Mouse (Mus musculus): ENCODE data around the gene Oasl2. TPM values are rescaled to one million over a fixed set of nuclear protein-coding genes. Genes with fewer than 3 reads are reported as not detected.
A peak's percentile ranks its signal among the peaks of the same experiment; 100 is the strongest.

The Oasl2 gene
- polyA plus RNA-seq, 1 experiment, result 53.4 TPM

GRCm38 (mm10) chr5:114888995-114889394, 7.7 kb upstream of the Oasl2 start:
- Histone ChIP-seq H3K36me3 (ENCODE audit: control insufficient read depth, insufficient read depth, low read length) (no peaks in the 10 kb centered on the region), H3K27ac (ENCODE audit: insufficient read depth, low read depth, low read length) (no peak overlapping the region), H3K4me3 (ENCODE audit: low read depth, low read length) (no peak overlapping the region), H3K27me3 (ENCODE audit: control insufficient read depth, insufficient read depth, low read length) (no peaks in the 10 kb centered on the region), H3K4me1 (ENCODE audit: control insufficient read depth, insufficient read depth, insufficient read length, low read length) (no peaks in the 10 kb centered on the region)
- TF ChIP-seq CTCF (IDR thresholded peaks at IDR 0.05; ENCODE audit: extremely low read depth, insufficient read length, insufficient replicate concordance, low read depth, low read length) (no peak), POLR2A (IDR thresholded peaks at IDR 0.05; ENCODE audit: low read depth, low read length) (no peak)
- WGBS, result 85% methylated on average over 2 of the region's 2 CpGs

GRCm38 (mm10) chr5:114895542-114895941, 1.2 kb upstream of the Oasl2 start:
- H3K27ac ChIP-seq (ENCODE audit: insufficient read depth, low read depth, low read length), result no peak overlapping the region
- no peak overlapping the region for H3K4me3 ChIP-seq (ENCODE audit: low read depth, low read length)
- WGBS, result 95% methylated on average over 4 of the region's 4 CpGs
- peaks cover 6% of the 10 kb centered on the region; the same call in 1 of the 2 replicates for H3K4me1 ChIP-seq (ENCODE audit: control insufficient read depth, insufficient read depth, insufficient read length, low read length)
- peaks cover 4% of the 10 kb centered on the region for H3K36me3 ChIP-seq (ENCODE audit: control insufficient read depth, insufficient read depth, low read length)
- H3K27me3 ChIP-seq (ENCODE audit: control insufficient read depth, insufficient read depth, low read length), result no peaks in the 10 kb centered on the region
- TF ChIP-seq CTCF (IDR thresholded peaks at IDR 0.05; ENCODE audit: extremely low read depth, insufficient read length, insufficient replicate concordance, low read depth, low read length), result no peak
- no peak for TF ChIP-seq POLR2A (IDR thresholded peaks at IDR 0.05; ENCODE audit: low read depth, low read length)

- no peak for TF ChIP-seq CTCF (IDR thresholded peaks at IDR 0.05; ENCODE audit: extremely low read depth, insufficient read length, insufficient replicate concordance, low read depth, low read length)
- TF ChIP-seq POLR2A (IDR thresholded peaks at IDR 0.05; ENCODE audit: low read depth, low read length), result no peak; the same call in 1 of the 2 replicates
- no peaks in the 10 kb centered on the region for H3K27me3 ChIP-seq (ENCODE audit: control insufficient read depth, insufficient read depth, low read length)
- H3K4me3 ChIP-seq (ENCODE audit: low read depth, low read length), result peak overlapping the region; percentile 72
- H3K36me3 ChIP-seq (ENCODE audit: control insufficient read depth, insufficient read depth, low read length), result peaks cover 16% of the 10 kb centered on the region
- under 1% methylated on average over 7 of the region's 7 CpGs for WGBS
- H3K27ac ChIP-seq (ENCODE audit: insufficient read depth, low read depth, low read length), result peak overlapping the region; percentile 88
- H3K4me1 ChIP-seq (ENCODE audit: control insufficient read depth, insufficient read depth, insufficient read length, low read length), result peaks cover 6% of the 10 kb centered on the region; the same call in 1 of the 2 replicates
Measured at GRCm38 (mm10) chr5:114897374-114897793, 648 bp downstream of the Oasl2 start.

GRCm38 (mm10) chr5:114898857-114899256, 2.1 kb downstream of the Oasl2 start:
- Histone ChIP-seq H3K27ac (ENCODE audit: insufficient read depth, low read depth, low read length) (no peak overlapping the region), H3K4me3 (ENCODE audit: low read depth, low read length) (peak overlapping the region; percentile 34)

GRCm38 (mm10) chr5:114902413-114902812, 5.7 kb downstream of the Oasl2 start:
- WGBS, result 68% methylated on average over 1 of the region's 1 CpGs
- Histone ChIP-seq H3K27ac (ENCODE audit: insufficient read depth, low read depth, low read length) (no peak overlapping the region), H3K4me3 (ENCODE audit: low read depth, low read length) (no peak overlapping the region), H3K27me3 (ENCODE audit: control insufficient read depth, insufficient read depth, low read length) (no peaks in the 10 kb centered on the region), H3K36me3 (ENCODE audit: control insufficient read depth, insufficient read depth, low read length) (peaks cover 52% of the 10 kb centered on the region), H3K4me1 (ENCODE audit: control insufficient read depth, insufficient read depth, insufficient read length, low read length) (no peaks in the 10 kb centered on the region; the same call in 1 of the 2 replicates)
- TF ChIP-seq POLR2A (IDR thresholded peaks at IDR 0.05; ENCODE audit: low read depth, low read length) (no peak), CTCF (IDR thresholded peaks at IDR 0.05; ENCODE audit: extremely low read depth, insufficient read length, insufficient replicate concordance, low read depth, low read length) (peak; percentile 64; the same call in 1 of the 2 replicates)

More at GRCm38 (mm10) chr5:114898857-114899256, 2.1 kb downstream of the Oasl2 start:
- Histone ChIP-seq H3K4me1 (ENCODE audit: control insufficient read depth, insufficient read depth, insufficient read length, low read length) (peaks cover 6% of the 10 kb centered on the region; the same call in 1 of the 2 replicates), H3K27me3 (ENCODE audit: control insufficient read depth, insufficient read depth, low read length) (no peaks in the 10 kb centered on the region), H3K36me3 (ENCODE audit: control insufficient read depth, insufficient read depth, low read length) (peaks cover 24% of the 10 kb centered on the region)
- TF ChIP-seq POLR2A (IDR thresholded peaks at IDR 0.05; ENCODE audit: low read depth, low read length), result no peak
- TF ChIP-seq CTCF (IDR thresholded peaks at IDR 0.05; ENCODE audit: extremely low read depth, insufficient read length, insufficient replicate concordance, low read depth, low read length), result no peak
- WGBS, result 72% methylated on average over 7 of the region's 7 CpGs

GRCm38 (mm10) chr5:114908598-114909305, 12.0 kb downstream of the Oasl2 start:
- 79% methylated on average over 13 of the region's 13 CpGs for WGBS
- no peaks in the 10 kb centered on the region for H3K4me1 ChIP-seq (ENCODE audit: control insufficient read depth, insufficient read depth, insufficient read length, low read length)
- no peak overlapping the region for H3K4me3 ChIP-seq (ENCODE audit: low read depth, low read length)
- H3K36me3 ChIP-seq (ENCODE audit: control insufficient read depth, insufficient read depth, low read length), result peaks cover 65% of the 10 kb centered on the region
- no peak overlapping the region for H3K27ac ChIP-seq (ENCODE audit: insufficient read depth, low read depth, low read length)
- TF ChIP-seq CTCF (IDR thresholded peaks at IDR 0.05; ENCODE audit: extremely low read depth, insufficient read length, insufficient replicate concordance, low read depth, low read length), result no peak
- TF ChIP-seq POLR2A (IDR thresholded peaks at IDR 0.05; ENCODE audit: low read depth, low read length), result no peak
- no peaks in the 10 kb centered on the region for H3K27me3 ChIP-seq (ENCODE audit: control insufficient read depth, insufficient read depth, low read length)

- no peak overlapping the region for H3K27ac ChIP-seq (ENCODE audit: insufficient read depth, low read depth, low read length)
- H3K27me3 ChIP-seq (ENCODE audit: control insufficient read depth, insufficient read depth, low read length), result no peaks in the 10 kb centered on the region
- TF ChIP-seq CTCF (IDR thresholded peaks at IDR 0.05; ENCODE audit: extremely low read depth, insufficient read length, insufficient replicate concordance, low read depth, low read length) (no peak), POLR2A (IDR thresholded peaks at IDR 0.05; ENCODE audit: low read depth, low read length) (no peak)
- H3K4me3 ChIP-seq (ENCODE audit: low read depth, low read length), result no peak overlapping the region
- H3K36me3 ChIP-seq (ENCODE audit: control insufficient read depth, insufficient read depth, low read length), result peaks cover 31% of the 10 kb centered on the region
- H3K4me1 ChIP-seq (ENCODE audit: control insufficient read depth, insufficient read depth, insufficient read length, low read length), result no peaks in the 10 kb centered on the region
- 54% methylated on average over 4 of the region's 4 CpGs for WGBS
Measured at GRCm38 (mm10) chr5:114913686-114914085, 16.9 kb downstream of the Oasl2 start.

All from small intestine, adult 2 months (tissue).